In the genomic region with DNA sequence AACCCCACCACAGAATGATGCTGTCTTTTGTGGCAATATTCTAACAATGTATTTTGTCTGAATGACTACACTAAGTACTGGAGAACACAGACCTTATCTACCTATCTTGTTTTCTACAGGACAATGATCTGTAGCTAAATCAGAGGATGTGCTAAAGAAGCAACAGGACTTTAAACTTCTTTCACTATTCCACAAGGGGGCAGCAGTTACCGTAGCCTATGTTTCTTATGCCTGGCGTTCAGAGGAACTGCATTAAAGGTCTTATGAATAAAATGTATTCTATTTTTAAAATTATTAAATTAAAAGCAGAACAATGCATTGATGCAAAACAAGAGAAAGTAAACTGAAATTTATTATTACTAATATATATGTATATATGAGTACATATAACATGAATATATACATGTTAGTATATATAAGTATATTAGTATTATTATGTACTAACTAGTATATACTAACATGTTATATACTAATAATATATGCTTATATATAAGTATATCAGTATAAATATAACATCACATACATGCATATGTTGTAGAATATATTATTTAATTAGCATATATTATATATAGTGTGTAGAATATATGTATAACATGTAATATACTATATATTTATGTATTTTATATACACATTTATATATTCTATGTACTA, we compare ENCODE assay signal across 9 mouse cellular contexts. TPM values are rescaled to one million over a fixed set of nuclear protein-coding genes. Genes with fewer than 3 reads are reported as not detected.
DNase-seq lines count a peak whose midpoint lies in the region; ATAC-seq and TF ChIP-seq lines count a peak whose summit lies in the region.
"Had no signal": no experiment of that assay in that cellular context is flagged by ENCODE, and none has a peak within 500 bp of the region (broad histone marks: within the 10 kb centered on the region; RNA-seq: fewer than 3 reads in every experiment).

No protein-coding gene starts in this region.

- DNase-seq in kidney, adult 9 months: peak; percentile 55
- no peak for DNase-seq in kidney, adult 11 months
- DNase-seq in c-Kit-positive CD71-negative TER-119-negative erythroid progenitor cells, embryonic 14.5 days (ENCODE audit: low read depth): peak; percentile 55
- peak; percentile 83 for DNase-seq in forebrain, postnatal 0 days
- peak; percentile 33 to 65 for DNase-seq in layer of hippocampus, postnatal 10 days (ENCODE audit: low spot score in 2 of 2)

- H3K4me1 ChIP-seq in E14TG2a.4 (replicated peaks; ENCODE audit: low read depth, low read length): no peaks in the 10 kb centered on the region
- no peaks in the 10 kb centered on the region for H3K4me1 ChIP-seq in forebrain, postnatal 0 days (ENCODE audit: insufficient read depth)
- H3K4me1 ChIP-seq: megakaryocyte, embryonic 14.5 days had no signal

- TF ChIP-seq CTCF in E14TG2a.4 (conservative IDR thresholded peaks at IDR 0.05; ENCODE audit: low read length): peak; percentile 69
- peak; percentile 88 for TF ChIP-seq CTCF in forebrain, postnatal 0 days (IDR thresholded peaks at IDR 0.05; ENCODE audit: low read depth)

- 8% methylated on average over 2 of the region's 2 CpGs for WGBS in forebrain, postnatal 0 days

- H3K9me3 ChIP-seq in E14TG2a.4 (ENCODE audit: low read length): no peaks in the 10 kb centered on the region
- no peaks in the 10 kb centered on the region for H3K9me3 ChIP-seq in forebrain, postnatal 0 days (ENCODE audit: low read length)
- H3K9me3 ChIP-seq: megakaryocyte, embryonic 14.5 days had no signal

- no peak overlapping the region for H3K4me3 ChIP-seq in E14TG2a.4 (replicated peaks; ENCODE audit: low read length)
- H3K4me3 ChIP-seq in forebrain, postnatal 0 days (ENCODE audit: low read depth, low read length): no peak overlapping the region
- H3K4me3 ChIP-seq: megakaryocyte, embryonic 14.5 days had no signal

- peaks cover 6% of the 10 kb centered on the region; the same call in 1 of the 2 replicates for H3K27me3 ChIP-seq in E14TG2a.4 (ENCODE audit: insufficient read depth, low read length)
- H3K27me3 ChIP-seq in forebrain, postnatal 0 days (ENCODE audit: insufficient read depth, low read length): no peaks in the 10 kb centered on the region

- peak; percentile 64; the same call in 1 of the 2 replicates for ATAC-seq in forebrain, postnatal 0 days
- peak; percentile 71 for ATAC-seq in monocyte, adult 5-6 weeks (replicated peaks; ENCODE audit: insufficient number of reproducible peaks, low FRiP score, low TSS enrichment, poor library complexity, severe bottlenecking)
- no peak for ATAC-seq in erythroblast, adult 5-6 weeks (replicated peaks; ENCODE audit: low FRiP score, poor library complexity, severe bottlenecking)

- no peak overlapping the region for H3K27ac ChIP-seq in forebrain, postnatal 0 days (ENCODE audit: low read depth, low read length)

- H3K9ac ChIP-seq in forebrain, postnatal 0 days: no peak overlapping the region

- H3K4me2 ChIP-seq in forebrain, postnatal 0 days (ENCODE audit: low read depth): no peak overlapping the region

- no peaks in the 10 kb centered on the region for H3K36me3 ChIP-seq in E14TG2a.4 (ENCODE audit: insufficient read depth, low read length)
- H3K36me3 ChIP-seq in forebrain, postnatal 0 days (ENCODE audit: insufficient read depth): no peaks in the 10 kb centered on the region

RNA-seq across cellular contexts. Expression of a gene that starts 35.0 kb away (rescaled TPM):
- total RNA-seq in forebrain, postnatal 0 days (2014; rRNA removed): not detected in 2 replicates
- polyA plus RNA-seq in forebrain, postnatal 0 days (2015; fragmentation: Nextera tagmentation; extraction: Ambion mirVana): not detected in 2 replicates
- not detected for total RNA-seq in layer of hippocampus, postnatal 10 days (2021)
- 0.86 TPM in 1 of 3 replicates, not detected in the others for total RNA-seq in monocyte, adult 5-6 weeks (2017)
- total RNA-seq in erythroblast, adult 5-6 weeks (2015; ENCODE audit: low replicate concordance): not detected in 2 replicates
- not detected in 2 replicates for total RNA-seq in erythroblast, adult 5-6 weeks (2017; ENCODE audit: low replicate concordance)

RNA-seq across cellular contexts. Expression of a gene that starts 59.5 kb away (rescaled TPM):
- 21.6 and 27.6 TPM in 2 replicates for total RNA-seq in forebrain, postnatal 0 days (2014; rRNA removed)
- polyA plus RNA-seq in forebrain, postnatal 0 days (2015; fragmentation: Nextera tagmentation; extraction: Ambion mirVana): 13.2 and 19.2 TPM in 2 replicates
- 10 to 100 TPM; 56.7 to 57.7 TPM for total RNA-seq in layer of hippocampus, postnatal 10 days (2021)
- total RNA-seq in monocyte, adult 5-6 weeks (2017): 1.5 to 3.3 TPM (median 1.5 TPM) in 3 replicates
- total RNA-seq in erythroblast, adult 5-6 weeks (2015; ENCODE audit: low replicate concordance): 4.8 and 11.5 TPM in 2 replicates
- total RNA-seq in erythroblast, adult 5-6 weeks (2017; ENCODE audit: low replicate concordance): 12.9 and 17.1 TPM in 2 replicates
